In genomic region chr15:85991453-85992124, GRCm38 (mm10) we compare ENCODE assay signal across 8 mouse cellular contexts. TPM values are rescaled to one million over a fixed set of nuclear protein-coding genes. Genes with fewer than 3 reads are reported as not detected.
DNase-seq lines count a peak whose midpoint lies in the region; ATAC-seq and TF ChIP-seq lines count a peak whose summit lies in the region.

No protein-coding gene starts in this region.

- H3K4me2 ChIP-seq in embryonic facial prominence, embryonic 13.5 days = no peak overlapping the region
- H3K4me2 ChIP-seq in stomach, postnatal 0 days (replicated peaks; ENCODE audit: low read depth) = no peak overlapping the region
- H3K4me2 ChIP-seq in intestine, embryonic 15.5 days (replicated peaks) = no peak overlapping the region

- no peak overlapping the region for H3K9ac ChIP-seq in embryonic facial prominence, embryonic 13.5 days
- H3K9ac ChIP-seq in stomach, postnatal 0 days (ENCODE audit: low read length) = no peak overlapping the region
- no peak overlapping the region for H3K9ac ChIP-seq in intestine, embryonic 15.5 days

- 36% methylated on average over 5 of the region's 5 CpGs for WGBS in embryonic facial prominence, embryonic 13.5 days
- WGBS in stomach, postnatal 0 days = 52% methylated on average over 5 of the region's 5 CpGs
- WGBS in intestine, embryonic 15.5 days = 75% methylated on average over 5 of the region's 5 CpGs

- no peak overlapping the region for H3K4me3 ChIP-seq in embryonic facial prominence, embryonic 13.5 days
- no peak overlapping the region for H3K4me3 ChIP-seq in stomach, postnatal 0 days (ENCODE audit: low read depth, low read length)
- H3K4me3 ChIP-seq in intestine, embryonic 15.5 days (replicated peaks) = no peak overlapping the region

- no peaks in the 10 kb centered on the region for H3K36me3 ChIP-seq in embryonic facial prominence, embryonic 13.5 days
- H3K36me3 ChIP-seq in stomach, postnatal 0 days (ENCODE audit: control insufficient read depth, insufficient read depth, low read length) = no peaks in the 10 kb centered on the region
- H3K36me3 ChIP-seq in intestine, embryonic 15.5 days = no peaks in the 10 kb centered on the region

- peak; percentile 29 for DNase-seq in adrenal gland, adult 2 months
- DNase-seq in adrenal gland, postnatal 4 days (ENCODE audit: low spot score in 2 of 2) = no peak
- DNase-seq in kidney, adult 9 months = peak; percentile 93
- DNase-seq in lung, postnatal 10 days = peak; percentile 47
- DNase-seq in stomach, postnatal 0 days (ENCODE audit: low spot score) = no peak
- DNase-seq in adrenal gland, adult (ENCODE audit: inconsistent age in 2 of 2, low spot score in 1 of 2) = no peak

- no peak for TF ChIP-seq CTCF in stomach, postnatal 0 days (IDR thresholded peaks at IDR 0.05; ENCODE audit: low read depth)

- H3K9me3 ChIP-seq in embryonic facial prominence, embryonic 13.5 days = no peaks in the 10 kb centered on the region
- no peaks in the 10 kb centered on the region for H3K9me3 ChIP-seq in stomach, postnatal 0 days (ENCODE audit: control insufficient read depth, low read length)
- H3K9me3 ChIP-seq in intestine, embryonic 15.5 days = no peaks in the 10 kb centered on the region

- no peaks in the 10 kb centered on the region for H3K27me3 ChIP-seq in embryonic facial prominence, embryonic 13.5 days
- H3K27me3 ChIP-seq in stomach, postnatal 0 days (ENCODE audit: control insufficient read depth, insufficient read depth, low read length) = no peaks in the 10 kb centered on the region
- H3K27me3 ChIP-seq in intestine, embryonic 15.5 days (replicated peaks) = no peaks in the 10 kb centered on the region

- TF ChIP-seq EP300 in stomach, postnatal 0 days (optimal IDR thresholded peaks at IDR 0.05) = no peak

- H3K27ac ChIP-seq in embryonic facial prominence, embryonic 13.5 days = peak overlapping the region; percentile 62
- no peak overlapping the region for H3K27ac ChIP-seq in stomach, postnatal 0 days (replicated peaks)
- no peak overlapping the region for H3K27ac ChIP-seq in intestine, embryonic 15.5 days

- no peak for ATAC-seq in embryonic facial prominence, embryonic 13.5 days (ENCODE audit: insufficient number of reproducible peaks, insufficient read depth, low FRiP score, low TSS enrichment, low read depth)
- ATAC-seq in stomach, postnatal 0 days (ENCODE audit: low FRiP score, low TSS enrichment) = no peak
- ATAC-seq in intestine, embryonic 15.5 days = no peak

- H3K4me1 ChIP-seq in embryonic facial prominence, embryonic 13.5 days = peaks cover 41% of the 10 kb centered on the region
- no peaks in the 10 kb centered on the region for H3K4me1 ChIP-seq in stomach, postnatal 0 days (replicated peaks; ENCODE audit: control insufficient read depth, insufficient read depth)
- 0 out of 2 replicates have a peak, but pooled peaks cover 6% of the 10 kb centered on the region for H3K4me1 ChIP-seq in intestine, embryonic 15.5 days (replicated peaks)

RNA-seq across cellular contexts. Expression of gene Celsr1, which starts 42.0 kb away (rescaled TPM):
- 1 to 10 TPM; 4.7 to 7.7 TPM for total RNA-seq in adrenal gland, adult 2 months (2021)
- polyA plus RNA-seq in adrenal gland, adult 2 months (2012; rRNA removed) = 1.2 and 1.8 TPM in 2 replicates
- 10 to 100 TPM; 11.0 to 14.8 TPM for total RNA-seq in adrenal gland, postnatal 4 days (2021)
- polyA plus RNA-seq in embryonic facial prominence, embryonic 13.5 days (2015; fragmentation: Nextera tagmentation; extraction: Ambion mirVana) = 2.9 and 3.1 TPM in 2 replicates
- 2.0 and 2.2 TPM in 2 replicates for polyA plus RNA-seq in stomach, postnatal 0 days (2015; fragmentation: Nextera tagmentation; extraction: Ambion mirVana)
- 1.1 TPM in 2 replicates for polyA plus RNA-seq in intestine, embryonic 15.5 days (2015; fragmentation: Nextera tagmentation; extraction: Ambion mirVana)

Comparison
In these comparisons a context has a peak if more than half of its experiments do, and no peak if none do; other contexts are left out.
1. DNase-seq: peak in adrenal gland, adult 2 months (single experiment), kidney, adult 9 months (single experiment) and lung, postnatal 10 days (single experiment); none in adrenal gland, postnatal 4 days (0 of 2), stomach, postnatal 0 days (single experiment) and adrenal gland, adult (0 of 2).